Mouse (Mus musculus): ENCODE measurements around the gene Ccnf.

Ccnf gene

DNA sequence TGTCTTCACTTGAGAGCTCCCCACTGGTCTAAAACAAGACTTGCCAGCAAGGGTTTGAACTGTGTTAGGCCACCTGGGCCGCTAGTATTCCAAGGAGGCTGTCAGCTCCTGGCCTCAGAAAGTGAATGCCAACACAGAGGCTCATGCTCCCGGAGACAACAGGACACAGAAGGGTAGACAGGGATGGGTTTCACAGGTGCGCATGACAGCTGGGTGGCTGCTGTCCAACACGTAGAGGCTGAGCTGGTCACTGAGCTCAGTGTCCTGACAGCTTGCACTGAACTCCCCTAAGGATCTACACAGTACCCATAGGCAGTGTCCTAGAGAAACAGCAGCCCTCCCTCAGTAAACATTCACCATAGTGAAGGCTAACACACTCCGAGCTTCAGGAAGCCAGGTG is 27.8 kb downstream of the Ccnf start:
- DNase-seq = no peak

DNA sequence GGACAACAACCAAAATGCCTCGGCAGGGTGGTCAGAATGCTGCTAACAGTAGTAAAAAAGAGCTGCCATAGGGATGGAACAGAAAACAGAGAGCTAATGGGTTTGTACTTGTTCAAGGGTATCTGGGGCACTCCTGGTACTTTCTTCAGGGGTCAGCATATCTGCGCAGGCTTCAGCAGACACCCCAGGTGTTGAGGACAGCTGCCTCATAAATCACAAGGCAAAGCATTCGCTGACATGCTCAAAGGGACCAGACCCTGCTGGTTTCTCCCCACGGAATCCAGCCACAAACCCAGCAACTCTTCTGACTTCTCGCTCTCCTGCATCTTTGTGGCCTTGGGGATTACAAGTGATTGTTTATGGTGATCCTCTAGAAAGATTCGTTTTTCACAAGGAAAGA is 28.6 kb downstream of the Ccnf start:
- no peak for DNase-seq

GRCm38 (mm10) chr17:24220435-24221411 is 30.6 kb downstream of the Ccnf start, which contains the start of gene Tedc2:
Tedc2 (minus strand) TSS chr17:24220851.
- peak; percentile 95 for DNase-seq

GRCm38 (mm10) chr17:24216836-24217235 is 34.4 kb downstream of the Ccnf start:
- no peak for DNase-seq

- no peak for DNase-seq
Measured at GRCm38 (mm10) chr17:24213186-24213585, 38.1 kb downstream of the Ccnf start.

DNA sequence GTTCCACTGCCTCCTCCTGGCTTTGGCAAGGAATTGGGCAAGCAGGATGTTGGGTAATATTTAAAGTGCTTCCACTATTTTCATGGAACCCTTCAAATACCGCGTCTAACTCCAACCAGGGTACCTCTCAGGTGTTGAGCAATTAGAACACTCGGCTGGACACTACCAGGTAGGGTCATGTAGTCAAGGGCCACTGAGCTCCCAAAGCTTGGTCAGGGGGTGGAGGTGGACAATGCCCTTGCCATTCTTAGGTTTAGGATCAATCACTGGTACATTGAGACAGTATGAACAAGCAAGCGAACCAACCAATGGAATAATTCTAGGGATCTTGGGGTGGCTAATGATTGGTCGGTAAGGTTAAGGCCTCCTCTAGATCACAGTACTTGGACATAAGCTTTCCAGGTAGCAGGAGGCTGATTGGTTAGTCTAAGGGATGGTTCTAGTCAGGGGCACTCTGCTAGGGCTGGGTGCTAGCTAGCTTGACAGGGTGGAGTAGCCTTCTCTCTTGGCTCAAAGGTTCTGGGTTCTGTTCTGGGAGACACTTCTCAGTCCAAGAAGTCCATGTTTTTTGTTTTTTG is 38.8 kb downstream of the Ccnf start:
- DNase-seq = no peak

GRCm38 (mm10) chr17:24211631-24212440 is 39.4 kb downstream of the Ccnf start:
- peak; percentile 78 for DNase-seq

DNA sequence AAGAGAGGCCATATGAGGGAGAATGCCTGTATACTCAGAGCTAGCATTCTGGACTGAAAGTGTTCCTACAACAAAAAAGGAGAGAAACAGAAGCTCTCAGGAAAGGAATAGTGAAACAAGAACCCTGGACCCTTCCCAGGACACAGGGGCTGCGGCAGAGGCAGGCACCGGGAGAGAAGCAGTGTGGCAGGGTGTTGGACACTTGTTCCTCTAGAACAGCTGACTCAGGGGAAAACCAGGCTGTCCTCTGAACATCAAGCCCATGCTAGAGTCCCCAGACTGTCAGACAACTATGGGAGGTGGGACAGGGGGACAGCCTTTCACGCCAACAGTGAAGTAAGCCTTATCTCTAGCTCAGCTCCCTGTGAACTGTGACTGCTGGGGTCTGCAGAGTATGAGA is 40.7 kb downstream of the Ccnf start:
- DNase-seq = peak; percentile 25

GRCm38 (mm10) chr17:24209916-24210240 is 41.4 kb downstream of the Ccnf start:
- DNase-seq = no peak

DNA sequence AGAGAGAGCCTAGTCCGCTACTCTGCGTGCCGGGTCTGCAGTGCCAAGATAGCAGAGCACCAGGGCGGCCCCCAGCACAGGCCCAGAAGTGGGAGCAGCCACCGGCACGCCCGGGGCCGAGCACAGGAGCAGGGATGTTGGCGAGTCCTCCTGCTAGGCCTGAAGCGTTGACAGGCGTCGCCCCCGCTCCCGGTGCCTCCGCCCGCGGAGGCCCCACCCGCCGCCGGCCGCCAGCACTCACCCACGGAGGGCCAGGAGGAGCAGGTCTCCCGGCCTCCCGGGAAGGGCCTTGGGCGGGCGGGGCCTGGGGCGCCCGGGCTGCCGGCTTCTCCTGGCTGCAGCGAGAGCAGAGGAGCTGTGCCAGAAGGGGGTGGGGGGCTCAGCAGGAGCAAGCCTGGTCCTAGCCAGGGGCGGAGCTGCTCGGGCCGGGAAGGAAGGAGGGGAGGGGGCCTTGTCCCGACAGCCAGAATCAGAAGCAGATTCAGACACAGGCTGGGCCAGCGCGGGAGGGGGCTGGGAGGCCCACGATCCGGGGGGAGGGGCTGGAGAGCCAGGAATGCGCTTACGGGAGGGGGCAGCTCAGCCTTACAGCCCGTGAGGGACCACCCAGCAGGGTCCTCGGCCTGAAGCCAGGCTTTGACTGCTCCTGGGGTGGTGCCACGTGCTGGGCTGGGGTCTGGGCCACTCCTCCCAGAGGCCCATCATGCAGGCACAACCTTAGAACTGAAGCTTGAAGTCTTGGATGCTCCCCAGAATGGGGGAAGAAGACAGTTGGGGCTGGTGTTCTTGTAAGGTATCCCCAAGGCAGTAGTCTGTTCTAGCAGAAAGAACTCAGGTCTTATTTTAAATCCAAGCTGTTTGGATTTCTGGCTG is 42.0 kb downstream of the Ccnf start, which contains the start of gene Ntn3:
Gene Ntn3, minus strand, starts transcription at position 489 of the 873 bp plus-strand sequence.
- no peak for DNase-seq

DNA sequence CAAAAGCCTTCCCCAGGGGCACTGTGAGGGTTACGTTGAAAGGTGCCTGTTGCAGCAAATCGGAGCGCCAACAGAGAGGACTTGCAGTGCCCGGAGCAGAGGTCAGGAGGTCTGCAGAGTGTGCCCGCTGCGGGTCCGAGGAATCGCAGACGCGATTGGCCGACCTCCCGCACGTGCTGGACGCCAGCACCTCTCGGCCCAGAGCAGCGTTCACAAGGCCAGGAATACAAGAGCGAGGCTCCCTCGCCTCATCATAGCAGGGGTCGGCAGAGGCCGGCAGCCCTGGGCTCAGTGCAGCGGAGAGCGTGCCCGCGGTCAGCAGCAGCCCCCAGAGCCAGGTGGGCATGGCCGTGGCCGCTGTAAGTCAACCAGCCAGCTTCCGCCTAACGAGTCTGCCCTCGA is 42.6 kb downstream of the Ccnf start:
- DNase-seq = no peak

- DNase-seq = no peak
Measured at GRCm38 (mm10) chr17:24207768-24208640, 43.3 kb downstream of the Ccnf start.

DNA sequence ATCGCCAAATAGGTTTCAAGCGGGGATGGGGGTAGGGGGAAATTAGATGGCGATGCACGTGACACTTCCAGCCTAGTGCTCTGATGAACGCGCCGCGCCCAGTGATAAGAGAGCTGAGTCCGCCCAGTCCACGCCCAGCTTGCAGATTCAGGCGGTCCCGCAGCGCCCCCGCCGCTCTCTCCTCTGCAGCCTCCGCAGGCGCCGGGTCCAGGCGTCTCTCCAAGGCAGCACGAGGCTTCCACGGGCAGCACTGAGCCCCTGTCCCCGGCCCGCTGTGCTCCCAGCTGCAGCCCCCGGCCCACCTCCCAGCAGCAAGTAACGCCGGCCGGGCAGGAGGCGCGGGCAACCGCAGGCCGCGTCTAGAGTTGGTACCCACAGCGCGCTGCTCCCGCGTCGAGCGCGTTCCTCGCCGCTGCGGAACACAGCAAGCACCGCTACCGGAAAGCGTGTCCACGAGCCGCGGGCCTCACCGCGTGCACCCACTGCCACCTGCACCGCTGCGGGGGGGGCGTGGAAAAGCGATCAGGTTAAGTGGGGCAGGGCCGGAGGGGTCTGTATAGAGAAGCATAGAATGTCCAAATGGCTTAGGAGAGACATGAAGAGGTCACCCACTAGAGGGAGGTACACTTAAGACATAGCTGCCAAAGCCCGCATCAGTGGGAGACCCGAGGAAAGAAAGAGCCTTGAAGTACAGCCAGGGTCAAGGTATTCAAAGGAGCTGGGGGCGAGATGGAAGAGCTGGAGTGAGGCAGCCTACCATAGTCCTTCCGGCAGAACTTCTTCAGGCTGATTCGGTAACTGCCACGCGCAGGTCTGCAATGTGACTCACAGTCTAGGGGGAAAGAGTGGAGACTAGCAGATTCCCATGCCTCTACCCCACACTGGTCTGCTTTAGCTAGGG is 44.6 kb downstream of the Ccnf start:
- DNase-seq = peak; percentile 63

DNA sequence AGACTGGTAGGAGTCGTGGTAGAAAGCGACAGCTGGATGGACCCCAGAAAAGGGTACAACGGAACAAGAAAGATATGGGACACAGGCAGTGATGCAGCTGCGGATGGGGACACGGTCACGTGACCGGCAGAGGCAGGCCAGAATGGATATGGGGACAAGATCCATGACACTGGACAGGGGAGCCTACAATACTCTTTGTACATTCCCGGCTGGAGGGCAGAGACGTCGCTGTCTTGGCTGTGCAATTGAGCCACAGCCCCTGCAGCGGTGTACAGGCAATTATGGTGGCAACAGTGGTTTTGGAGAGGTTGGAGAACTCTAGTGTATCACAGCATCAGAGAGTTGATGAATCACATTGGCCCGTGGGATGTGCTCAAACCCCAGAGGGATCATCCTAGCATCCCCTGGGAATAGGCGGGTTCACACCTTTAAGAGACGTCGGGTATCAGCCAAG is 45.3 kb downstream of the Ccnf start:
- no peak for DNase-seq

- DNase-seq = peak; percentile 95
Measured at GRCm38 (mm10) chr17:24205284-24205888, 45.9 kb downstream of the Ccnf start, which contains the start of gene Tbc1d24. Tbc1d24 (minus strand) TSS chr17:24205562.

- DNase-seq = no peak
Measured at GRCm38 (mm10) chr17:24204846-24205245, 46.4 kb downstream of the Ccnf start.

DNA sequence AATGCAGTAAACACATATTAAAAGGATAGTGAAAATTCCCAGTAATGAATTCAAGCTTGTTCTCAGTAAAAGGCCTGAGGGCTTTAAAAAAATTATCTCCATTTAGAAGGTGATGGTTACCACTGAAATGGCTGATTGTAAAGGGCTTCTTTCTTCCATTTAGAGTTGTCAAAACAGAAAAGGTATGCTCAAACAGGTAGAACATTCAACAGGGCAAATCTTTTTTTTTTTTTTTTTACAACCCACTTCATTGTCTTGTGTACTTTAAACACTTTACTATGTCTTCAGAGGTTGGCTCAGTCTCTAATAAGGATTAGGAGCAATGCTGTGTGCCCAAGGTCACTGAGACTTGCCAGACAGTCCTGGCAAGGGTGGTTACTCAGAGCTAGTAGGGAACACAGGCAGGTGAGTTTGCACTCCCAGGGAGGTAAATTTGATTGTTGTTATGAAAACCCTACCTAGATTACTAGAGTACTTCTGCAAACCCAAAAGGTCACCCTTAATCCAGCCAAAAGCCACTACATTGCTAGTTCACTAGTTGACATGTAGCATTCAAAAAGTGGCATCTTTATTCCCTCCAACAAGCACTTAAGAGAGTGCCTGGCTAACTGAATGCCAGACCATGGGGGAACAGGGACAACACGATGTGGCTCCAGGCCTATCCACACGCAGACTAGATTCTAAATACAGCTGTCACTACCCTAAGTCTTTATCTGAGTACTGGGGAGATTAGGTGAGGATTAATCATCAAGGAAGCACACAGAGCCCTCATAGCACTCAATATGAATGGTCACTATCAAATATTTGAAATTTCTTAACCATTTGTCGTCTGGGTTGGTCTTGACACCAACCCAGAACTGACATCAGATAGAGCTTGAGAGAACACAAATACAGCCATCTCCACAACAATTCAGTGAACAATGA is 47.4 kb downstream of the Ccnf start:
- DNase-seq = no peak

DNA sequence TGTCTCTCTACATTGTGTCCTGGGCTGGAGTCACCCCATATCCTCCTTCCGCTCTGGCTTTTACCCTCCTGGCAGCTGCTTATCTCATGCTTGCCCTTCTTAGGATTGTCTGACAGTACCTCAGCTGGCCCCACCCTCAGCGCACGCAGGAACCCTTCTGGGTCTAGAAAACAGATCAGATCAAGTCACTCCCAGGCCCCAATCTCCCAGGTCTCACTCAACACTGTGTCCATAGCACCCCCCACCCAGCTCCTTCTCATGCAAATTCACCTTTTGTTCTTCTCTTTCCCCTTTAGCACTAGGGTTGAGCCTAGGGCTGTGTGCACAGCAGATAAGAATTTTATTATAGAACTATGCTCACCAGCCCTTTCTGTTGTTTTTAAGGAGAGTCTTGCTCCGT is 48.2 kb downstream of the Ccnf start:
- DNase-seq = no peak

All from cerebellum, adult 8-10 months (tissue).